1 mouse cellular context compared by ENCODE assay signal in the genomic region with DNA sequence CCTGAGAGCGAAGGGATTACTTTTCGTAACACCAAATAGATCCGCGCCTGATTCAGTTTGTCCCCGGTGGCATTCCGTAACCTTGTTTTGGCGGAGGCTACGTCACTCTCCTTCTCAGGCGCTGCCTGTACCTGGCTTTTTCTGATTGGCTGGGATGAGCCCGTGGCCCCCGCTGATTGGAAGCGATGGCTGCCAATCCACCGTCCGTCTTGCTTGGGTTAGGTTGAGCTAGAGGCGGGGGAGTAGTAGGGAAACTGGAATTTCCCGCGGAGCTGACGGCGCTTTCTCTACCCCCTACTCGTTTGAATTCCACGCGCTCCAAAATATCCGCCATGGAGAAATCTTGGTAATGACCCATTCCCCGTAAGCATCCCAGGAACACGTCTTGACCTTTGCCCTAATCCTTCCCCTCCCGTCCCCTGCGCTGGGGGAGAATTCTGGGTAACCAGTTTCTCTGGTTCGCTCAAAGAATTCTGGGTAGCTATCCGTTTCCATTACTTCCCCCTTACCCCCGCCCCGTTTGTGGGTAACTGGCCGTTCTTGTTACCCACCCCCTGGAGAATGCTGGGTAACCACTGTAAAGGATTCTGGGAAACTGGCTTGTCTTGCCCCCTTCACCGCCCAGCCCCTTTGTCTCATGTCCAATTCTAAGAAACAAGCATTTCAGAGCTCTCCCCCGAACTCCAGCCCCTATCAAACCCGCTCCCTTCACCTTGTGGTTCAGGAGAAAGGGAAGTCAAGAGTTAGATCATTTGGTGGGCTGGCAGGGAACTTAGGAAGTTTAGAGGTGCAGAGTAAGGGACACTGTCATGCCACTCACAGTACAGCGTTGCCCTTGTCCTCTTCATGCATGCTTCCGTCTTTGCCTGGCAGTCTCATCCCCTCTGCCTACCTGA.
TF ChIP-seq lines count a peak whose summit lies in the region.

Gene Pan2 (plus strand): TSS at position 210 of the 896 bp plus-strand sequence.

TF ChIP-seq in myocyte, 11 proteins besides CTCF, POLR2A, EP300 and RAD21 (continued from another document):
- TF ChIP-seq MYOD1 (IDR thresholded peaks at IDR 0.05; ENCODE audit: control insufficient read depth in 1 of 3, insufficient read length in 2 of 3, low read depth in 2 of 3), result no peak
